Mouse (Mus musculus): ENCODE results near the gene Tmem120b.

Gene Tmem120b

GRCm38 (mm10) chr5:123090560-123091306 lies 22.5 kb downstream of the Tmem120b start:
- DNase-seq (ENCODE audit: low read depth): no peak

- no peak for DNase-seq (ENCODE audit: low read depth)
These were observed 24.9 kb downstream of the Tmem120b start for GRCm38 (mm10) chr5:123093077-123093633.

- no peak for DNase-seq (ENCODE audit: low read depth)
These were observed 26.2 kb downstream of the Tmem120b start for GRCm38 (mm10) chr5:123094238-123094991.

- no peak for DNase-seq (ENCODE audit: low read depth)
These were observed 28.1 kb downstream of the Tmem120b start for GRCm38 (mm10) chr5:123096299-123096698.

GRCm38 (mm10) chr5:123098487-123098886 lies 30.3 kb downstream of the Tmem120b start:
- no peak for DNase-seq (ENCODE audit: low read depth)

GRCm38 (mm10) chr5:123102376-123102775 lies 34.2 kb downstream of the Tmem120b start:
- DNase-seq (ENCODE audit: low read depth): no peak

GRCm38 (mm10) chr5:123103556-123103955 lies 35.3 kb downstream of the Tmem120b start:
- no peak for DNase-seq (ENCODE audit: low read depth)

GRCm38 (mm10) chr5:123104769-123105168 lies 36.6 kb downstream of the Tmem120b start:
- no peak for DNase-seq (ENCODE audit: low read depth)

- DNase-seq (ENCODE audit: low read depth): no peak
These were observed 41.4 kb downstream of the Tmem120b start for GRCm38 (mm10) chr5:123109452-123110203.

- DNase-seq (ENCODE audit: low read depth): no peak
These were observed 42.1 kb downstream of the Tmem120b start for GRCm38 (mm10) chr5:123110296-123110721.

GRCm38 (mm10) chr5:123114109-123114508 lies 45.9 kb downstream of the Tmem120b start:
- DNase-seq (ENCODE audit: low read depth): no peak

GRCm38 (mm10) chr5:123114924-123115323 lies 46.7 kb downstream of the Tmem120b start:
- no peak for DNase-seq (ENCODE audit: low read depth)

GRCm38 (mm10) chr5:123116080-123116479 lies 47.9 kb downstream of the Tmem120b start:
- no peak for DNase-seq (ENCODE audit: low read depth)

GRCm38 (mm10) chr5:123117257-123117656 lies 49.0 kb downstream of the Tmem120b start:
- no peak for DNase-seq (ENCODE audit: low read depth)

- DNase-seq (ENCODE audit: low read depth): no peak
These were observed 49.6 kb downstream of the Tmem120b start for GRCm38 (mm10) chr5:123117773-123118172.

GRCm38 (mm10) chr5:123118826-123119225 lies 50.6 kb downstream of the Tmem120b start:
- DNase-seq (ENCODE audit: low read depth): no peak

- no peak for DNase-seq (ENCODE audit: low read depth)
These were observed 52.5 kb downstream of the Tmem120b start for GRCm38 (mm10) chr5:123120624-123121215.

GRCm38 (mm10) chr5:123122181-123122580 lies 54.0 kb downstream of the Tmem120b start:
- no peak for DNase-seq (ENCODE audit: low read depth)

GRCm38 (mm10) chr5:123125105-123125504 lies 56.9 kb downstream of the Tmem120b start:
- no peak for DNase-seq (ENCODE audit: low read depth)

- no peak for DNase-seq (ENCODE audit: low read depth)
These were observed 57.6 kb downstream of the Tmem120b start for GRCm38 (mm10) chr5:123125638-123126406.

- no peak for DNase-seq (ENCODE audit: low read depth)
These were observed 58.8 kb downstream of the Tmem120b start for GRCm38 (mm10) chr5:123127031-123127430.

Measured in fibroblast of lung, adult 2 months (primary cell).